Mouse (Mus musculus) ES-Bruce4 (cell line): ENCODE data around the gene Plcb4.
"Not testable (repeated sequence)": the region's sequence is repeated elsewhere in the genome, so short reads cannot be mapped to it uniquely, and the experiment has no call there.

Source experiments
- CTCF ChIP-seq: IDR thresholded peaks from one replicate; pipeline ENCODE4 v1.8.1; 2011; ENCODE audit warnings: low read depth, low read length
- EP300 ChIP-seq: IDR thresholded peaks from 2 replicates; pipeline ENCODE4 v1.6.1; 2011; ENCODE audit warnings: low read depth, low read length; ENCODE audit not compliant: insufficient read depth

GRCm38 (mm10) chr2:135988475-135988874 is 329.7 kb downstream of the Plcb4 start:
- TF ChIP-seq CTCF, EP300: not testable (repeated sequence)
